In genomic region chr3:28543380-28543984, GRCm38 (mm10) we compare ENCODE assay signal across 8 mouse cellular contexts.
A peak's percentile ranks its signal among the peaks of the same experiment; 100 is the strongest.
DNase-seq lines count a peak whose midpoint lies in the region; ATAC-seq and TF ChIP-seq lines count a peak whose summit lies in the region.

No protein-coding gene starts in this region.

- H3K36me3 ChIP-seq in intestine, postnatal 0 days (ENCODE audit: control insufficient read depth, insufficient read depth): peaks cover 3% of the 10 kb centered on the region; the same call in 1 of the 2 replicates
- no peaks in the 10 kb centered on the region for H3K36me3 ChIP-seq in intestine, embryonic 15.5 days
- H3K36me3 ChIP-seq in heart, embryonic 16.5 days (ENCODE audit: control insufficient read depth, insufficient read depth): peaks cover 3% of the 10 kb centered on the region; the same call in 1 of the 2 replicates

- H3K9ac ChIP-seq in intestine, postnatal 0 days (ENCODE audit: low read depth, low read length): no peak overlapping the region
- H3K9ac ChIP-seq in intestine, embryonic 15.5 days: no peak overlapping the region
- H3K9ac ChIP-seq in heart, embryonic 16.5 days (ENCODE audit: low read length): peak overlapping the region; percentile 50

- H3K4me3 ChIP-seq in intestine, postnatal 0 days (ENCODE audit: low read depth, low read length): no peak overlapping the region
- H3K4me3 ChIP-seq in intestine, embryonic 15.5 days (replicated peaks): no peak overlapping the region
- peak overlapping the region; percentile 14; the same call in 1 of the 2 replicates for H3K4me3 ChIP-seq in heart, embryonic 16.5 days (ENCODE audit: low read length)

- H3K4me1 ChIP-seq in intestine, postnatal 0 days (replicated peaks; ENCODE audit: control insufficient read depth, insufficient read depth, low read length): no peaks in the 10 kb centered on the region
- 0 out of 2 replicates have a peak, but pooled peaks cover 3% of the 10 kb centered on the region for H3K4me1 ChIP-seq in intestine, embryonic 15.5 days (replicated peaks)
- peaks cover 5% of the 10 kb centered on the region; the same call in 1 of the 2 replicates for H3K4me1 ChIP-seq in heart, embryonic 16.5 days (ENCODE audit: control insufficient read depth, insufficient read depth, low read length)

- H3K27me3 ChIP-seq in intestine, postnatal 0 days (replicated peaks; ENCODE audit: control insufficient read depth, insufficient read depth, low read length): no peaks in the 10 kb centered on the region
- H3K27me3 ChIP-seq in intestine, embryonic 15.5 days (replicated peaks): no peaks in the 10 kb centered on the region
- peaks cover under 1% of the 10 kb centered on the region; the same call in 1 of the 2 replicates for H3K27me3 ChIP-seq in heart, embryonic 16.5 days (ENCODE audit: control insufficient read depth, insufficient read depth, low read length)

- H3K4me2 ChIP-seq in intestine, postnatal 0 days (replicated peaks; ENCODE audit: low read depth): peak overlapping the region; percentile 35; the same call in 1 of the 2 replicates
- H3K4me2 ChIP-seq in intestine, embryonic 15.5 days (replicated peaks): no peak overlapping the region
- peak overlapping the region; percentile 43 for H3K4me2 ChIP-seq in heart, embryonic 16.5 days (ENCODE audit: low read depth, low read length)

- ATAC-seq in intestine, postnatal 0 days: peak; percentile 60
- ATAC-seq in intestine, embryonic 15.5 days: no peak
- peak; percentile 92 for ATAC-seq in CD4-positive, CD25-positive, alpha-beta regulatory T cell, adult 4 months
- no peak for ATAC-seq in heart, embryonic 16.5 days (replicated peaks; ENCODE audit: extremely low read depth, insufficient read depth, low FRiP score)
- peak; percentile 81 for ATAC-seq in megakaryocyte-erythroid progenitor cell, adult 5-6 weeks (replicated peaks; ENCODE audit: low FRiP score, low TSS enrichment, poor library complexity, severe bottlenecking)

- TF ChIP-seq CTCF in intestine, postnatal 0 days (IDR thresholded peaks at IDR 0.05; ENCODE audit: low read depth): peak; percentile 88

- 65% methylated on average over 10 of the region's 10 CpGs for WGBS in intestine, postnatal 0 days
- WGBS in intestine, embryonic 15.5 days: 69% methylated on average over 10 of the region's 10 CpGs
- whole genome bisulfite sequencing in heart, embryonic 16.5 days: 66% methylated on average over 10 of the region's 10 CpGs

- no peak overlapping the region for H3K27ac ChIP-seq in intestine, postnatal 0 days (ENCODE audit: low read depth, low read length)
- H3K27ac ChIP-seq in intestine, embryonic 15.5 days: no peak overlapping the region
- H3K27ac ChIP-seq in heart, embryonic 16.5 days (ENCODE audit: low read length): no peak overlapping the region

- no peaks in the 10 kb centered on the region for H3K9me3 ChIP-seq in intestine, postnatal 0 days (ENCODE audit: control insufficient read depth)
- no peaks in the 10 kb centered on the region for H3K9me3 ChIP-seq in intestine, embryonic 15.5 days
- H3K9me3 ChIP-seq in heart, embryonic 16.5 days (replicated peaks; ENCODE audit: control insufficient read depth, low read length): peaks cover 3% of the 10 kb centered on the region; the same call in 1 of the 2 replicates

- peak; percentile 22 to 24 for DNase-seq in adrenal gland, adult 18-20 months (ENCODE audit: low spot score in 2 of 2)
- DNase-seq in layer of hippocampus, adult 9-10 months (ENCODE audit: low spot score): no peak
- DNase-seq in spleen, postnatal 14 days (ENCODE audit: low spot score in 2 of 2): no peak

Comparison
In these comparisons a context has a peak if more than half of its experiments do, and no peak if none do; other contexts are left out.
1. ATAC-seq: peak in intestine, postnatal 0 days (single experiment), CD4-positive, CD25-positive, alpha-beta regulatory T cell, adult 4 months (single experiment) and megakaryocyte-erythroid progenitor cell, adult 5-6 weeks (single experiment); none in intestine, embryonic 15.5 days (single experiment) and heart, embryonic 16.5 days (single experiment).
2. DNase-seq: peak in adrenal gland, adult 18-20 months (2 of 2); none in layer of hippocampus, adult 9-10 months (single experiment) and spleen, postnatal 14 days (0 of 2).